Mouse (Mus musculus): ENCODE data around the gene Wdcp. TPM values are rescaled to one million over a fixed set of nuclear protein-coding genes. Genes with fewer than 3 reads are reported as not detected.
"Not testable (repeated sequence)": the region's sequence is repeated elsewhere in the genome, so short reads cannot be mapped to it uniquely, and the experiment has no call there.

Gene Wdcp
- total RNA-seq, 1 experiment from 2014 or later, result 11.4 TPM

DNA sequence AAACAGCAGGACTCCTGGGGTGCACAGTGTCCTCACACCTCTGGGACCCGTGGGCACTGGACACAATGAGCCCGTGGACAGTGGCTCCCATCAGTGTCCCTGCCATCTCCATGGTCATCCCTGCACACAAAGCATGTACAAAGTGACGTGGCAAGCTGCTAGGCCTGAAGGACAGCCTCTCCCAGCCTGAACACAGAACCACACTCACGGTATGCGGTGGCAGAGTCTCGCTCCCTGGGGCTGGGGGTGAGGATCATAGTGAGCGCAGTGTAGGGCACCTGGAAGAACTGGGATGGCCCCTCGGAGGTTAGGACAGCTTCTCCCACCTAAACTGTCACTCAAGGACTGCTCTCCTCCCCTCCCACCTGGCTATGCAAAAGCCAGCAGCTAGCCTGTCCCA lies 25.8 kb downstream of the Wdcp start:
- no peak for DNase-seq

DNA sequence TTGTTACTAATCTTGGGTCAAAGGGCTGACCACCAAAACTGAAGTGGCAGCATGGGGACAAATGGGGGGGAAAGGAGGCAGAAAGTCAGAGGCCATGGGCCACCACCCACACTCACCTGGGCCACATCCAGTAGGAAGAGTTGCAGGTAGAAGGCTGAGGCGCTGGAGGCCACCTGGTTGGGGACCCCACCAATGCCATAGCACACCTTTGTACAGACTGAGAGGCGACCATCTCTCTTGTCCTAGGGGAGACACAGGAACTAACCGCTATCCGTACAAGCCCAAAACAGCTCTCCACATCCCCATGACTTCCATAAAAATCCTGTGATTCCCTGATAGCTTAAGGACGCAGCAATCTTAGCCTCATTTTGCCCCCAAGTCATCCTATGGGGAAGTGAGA lies 28.2 kb downstream of the Wdcp start:
- DNase-seq, result no peak

GRCm38 (mm10) chr12:4872273-4872672 lies 29.2 kb downstream of the Wdcp start:
- no peak for DNase-seq

DNA sequence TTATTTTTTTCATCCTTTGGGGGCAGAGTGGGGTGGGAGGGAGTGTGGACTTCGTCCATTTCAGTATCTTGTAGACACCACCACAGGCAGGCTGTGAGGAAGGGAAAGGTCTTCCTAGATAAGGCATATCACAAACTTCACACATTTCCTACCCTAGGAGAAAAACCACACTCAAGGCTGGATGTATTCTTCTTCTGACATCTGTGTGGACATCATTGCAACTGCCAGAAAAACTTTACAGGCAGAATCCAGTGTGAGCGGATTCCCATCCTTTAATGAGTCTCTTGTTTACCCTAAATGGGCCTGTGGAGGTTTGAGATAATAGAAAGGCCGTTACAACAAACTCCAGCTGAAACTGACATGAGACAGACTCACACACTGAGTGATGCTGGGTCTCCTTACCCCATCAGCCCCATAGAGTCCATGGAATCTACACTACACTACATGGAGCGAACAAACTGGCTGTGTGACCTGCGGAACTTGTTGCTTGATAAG lies 29.9 kb downstream of the Wdcp start:
- DNase-seq, result no peak

- no peak for DNase-seq
Observed at GRCm38 (mm10) chr12:4873531-4873930, 30.4 kb downstream of the Wdcp start.

- DNase-seq, result peak; percentile 80
Observed at GRCm38 (mm10) chr12:4874161-4874927, 31.2 kb downstream of the Wdcp start, which contains the start of gene Mfsd2b. Mfsd2b (minus strand) TSS chr12:4874359.

- DNase-seq, result no peak
Observed at GRCm38 (mm10) chr12:4875623-4876022, 32.5 kb downstream of the Wdcp start.

- DNase-seq, result no peak
Observed at GRCm38 (mm10) chr12:4878296-4878783, 35.2 kb downstream of the Wdcp start.

DNA sequence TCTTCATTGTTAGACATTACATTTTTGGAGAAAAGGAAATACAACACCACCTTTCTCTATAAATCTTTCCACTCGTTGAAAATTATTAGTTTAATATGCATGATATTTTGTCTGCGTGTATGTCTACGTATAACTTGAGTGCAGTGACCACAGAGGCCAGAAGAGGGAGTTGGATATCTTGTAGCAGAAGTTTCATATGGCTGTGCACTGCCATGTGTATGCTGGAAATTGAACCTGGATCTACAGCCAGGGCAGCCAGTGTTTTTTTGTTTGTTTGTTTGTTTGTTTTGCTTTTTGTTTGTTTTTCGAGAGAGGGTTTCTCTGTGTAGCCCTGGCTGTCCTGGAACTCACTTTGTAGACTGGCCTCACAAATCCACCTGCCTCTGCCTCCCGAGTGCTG lies 35.9 kb downstream of the Wdcp start:
- no peak for DNase-seq

DNA sequence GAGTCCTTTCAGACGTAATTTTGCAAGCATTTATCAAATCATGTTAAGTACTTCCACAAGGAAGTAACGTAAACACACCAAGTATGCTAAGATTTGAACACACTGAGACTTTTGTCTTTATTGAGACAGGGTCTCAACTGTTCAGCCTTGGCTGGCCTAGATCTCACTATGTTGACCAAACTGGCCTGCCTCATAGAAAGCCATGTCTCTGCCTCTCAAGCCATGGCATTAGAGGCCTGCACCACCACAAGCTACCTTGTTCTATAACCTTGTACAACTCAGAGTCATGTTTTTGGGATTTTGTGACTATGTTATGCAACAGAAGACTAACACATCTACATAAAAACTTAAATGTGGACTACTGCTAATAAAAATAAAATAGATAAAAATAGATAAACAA lies 39.0 kb downstream of the Wdcp start:
- no peak for DNase-seq

GRCm38 (mm10) chr12:4885062-4885461 lies 42.0 kb downstream of the Wdcp start:
- DNase-seq, result no peak

- not testable (repeated sequence) for DNase-seq
Observed at GRCm38 (mm10) chr12:4886581-4886980, 43.5 kb downstream of the Wdcp start.

DNA sequence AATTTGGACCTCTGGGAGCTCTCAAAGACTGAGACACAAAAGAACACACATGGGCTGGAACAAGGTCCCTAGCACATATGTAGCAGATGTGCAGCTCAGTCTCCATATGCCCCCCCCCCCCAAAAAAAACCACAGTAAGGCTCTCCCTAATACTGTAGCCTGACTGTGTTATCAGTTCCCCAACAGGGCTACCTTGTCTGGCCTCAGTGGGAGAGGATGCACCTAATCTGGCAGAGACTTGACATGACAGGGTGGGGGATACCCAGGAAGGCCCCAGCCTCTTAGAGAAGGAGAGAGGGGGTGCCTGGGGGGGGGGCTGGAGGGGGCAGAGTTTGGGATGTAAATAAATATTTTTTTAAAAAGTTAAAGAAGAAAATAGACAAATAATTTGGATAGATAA lies 45.6 kb downstream of the Wdcp start:
- DNase-seq, result no peak

- no peak for DNase-seq
Observed at GRCm38 (mm10) chr12:4889251-4889650, 46.1 kb downstream of the Wdcp start.

- DNase-seq, result no peak
Observed at GRCm38 (mm10) chr12:4889891-4890290, 46.8 kb downstream of the Wdcp start.

DNA sequence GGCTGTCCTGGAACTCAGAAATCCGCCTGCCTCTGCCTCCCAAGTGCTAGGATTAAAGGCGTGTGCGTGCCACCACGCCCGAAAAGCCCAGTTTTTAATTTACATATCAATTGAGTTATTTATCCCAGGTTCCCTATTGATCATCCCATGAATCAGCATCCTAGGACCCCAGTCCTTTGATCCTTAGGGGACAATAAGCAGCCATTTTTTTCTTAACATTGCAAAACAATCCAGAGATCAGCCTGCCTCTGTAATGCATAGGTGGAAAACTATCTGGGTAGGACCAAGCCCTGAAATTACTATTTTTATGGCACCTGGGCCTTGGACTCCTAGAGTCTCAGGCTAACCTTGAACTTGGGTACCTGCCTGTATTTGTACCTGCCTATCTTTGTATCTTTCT lies 54.9 kb downstream of the Wdcp start:
- DNase-seq, result no peak

DNA sequence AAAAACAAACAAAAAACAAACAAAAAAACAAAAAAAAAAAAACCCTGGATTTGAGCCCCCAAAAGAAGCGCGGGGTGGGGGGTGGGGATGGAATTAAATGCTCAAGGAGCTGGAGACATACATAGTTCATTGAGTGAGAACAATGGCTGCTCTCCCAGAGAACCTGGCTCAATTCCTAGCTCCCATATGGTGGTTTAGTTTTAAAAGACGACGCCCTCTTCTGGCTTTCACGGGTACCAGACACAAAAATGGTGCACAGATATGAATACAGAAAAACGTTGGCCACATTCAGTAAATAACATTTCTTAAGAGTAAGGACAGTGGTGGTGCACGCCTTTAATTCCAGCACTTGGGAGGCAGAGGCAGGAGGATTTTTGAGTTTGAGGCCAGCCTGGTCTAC lies 62.8 kb downstream of the Wdcp start:
- no peak for DNase-seq

DNA sequence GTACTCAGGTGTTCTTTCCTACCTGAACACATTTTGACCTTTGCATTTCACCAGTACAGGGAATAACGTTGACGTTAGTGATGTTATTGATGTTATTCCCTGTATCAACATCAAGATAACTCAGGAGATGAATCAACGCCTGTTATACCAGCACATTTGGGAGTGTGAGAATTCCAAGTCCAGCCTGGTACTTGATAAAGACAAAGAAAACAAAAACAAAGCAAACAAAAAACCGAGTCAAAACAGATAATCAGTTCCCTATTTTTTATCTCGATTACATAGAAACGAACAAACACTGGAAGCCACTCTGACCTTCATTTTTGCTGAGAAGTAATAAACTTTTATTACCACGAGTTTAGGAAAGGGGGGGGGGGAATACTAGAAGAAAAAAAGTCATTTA lies 63.4 kb downstream of the Wdcp start:
- DNase-seq, result no peak

DNA sequence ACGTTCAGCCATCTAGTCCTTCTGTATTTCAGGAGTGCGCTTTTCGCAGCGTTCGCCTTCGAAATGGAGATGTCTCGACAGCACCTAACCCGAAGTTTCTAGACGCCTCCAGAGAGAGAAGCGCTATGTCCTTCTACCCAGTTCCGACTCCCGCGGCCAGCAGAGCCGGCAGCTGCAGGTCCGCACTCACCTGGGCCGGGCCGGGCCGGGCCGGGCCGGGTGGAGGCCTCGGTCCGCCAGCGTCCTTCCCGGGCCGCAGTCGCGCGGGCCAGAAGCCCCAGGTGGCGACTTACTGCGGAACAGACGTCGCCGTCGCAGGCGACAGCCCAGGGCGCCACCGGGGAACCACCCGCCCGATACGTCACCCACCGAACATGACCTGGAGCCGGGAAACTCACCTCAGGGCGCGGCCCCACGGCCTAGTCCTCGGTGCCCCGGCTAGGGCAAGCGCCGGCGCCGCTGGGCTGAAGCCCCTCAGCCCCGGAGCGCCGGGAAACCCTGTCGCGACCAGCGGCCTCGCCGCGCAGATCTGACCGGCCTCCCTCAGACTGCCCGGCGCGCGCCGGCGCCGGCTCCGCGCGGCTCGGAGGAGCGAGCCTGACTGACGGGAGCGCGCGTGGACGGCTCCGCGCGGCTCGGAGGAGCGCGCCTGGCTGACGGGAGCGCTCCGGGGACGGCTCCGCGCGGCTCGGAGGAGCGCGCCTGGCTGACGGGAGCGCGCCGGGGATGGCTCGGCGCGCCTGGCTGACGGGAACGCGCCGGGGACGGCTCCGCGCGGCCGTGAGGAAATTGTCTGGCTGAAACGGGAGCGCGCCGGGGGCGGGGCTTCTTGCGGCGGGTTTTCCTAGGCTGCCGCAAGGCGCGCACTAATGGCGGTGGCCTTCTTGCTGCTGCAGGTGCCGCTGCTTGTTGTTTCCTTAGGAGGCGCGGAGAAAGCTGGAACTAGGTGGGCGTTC lies 64.1 kb downstream of the Wdcp start, which contains the start of gene Ubxn2a:
TSS of gene Ubxn2a (minus strand) at position 755 of the 956 bp plus-strand sequence.
- DNase-seq, result peak; percentile 98

DNA sequence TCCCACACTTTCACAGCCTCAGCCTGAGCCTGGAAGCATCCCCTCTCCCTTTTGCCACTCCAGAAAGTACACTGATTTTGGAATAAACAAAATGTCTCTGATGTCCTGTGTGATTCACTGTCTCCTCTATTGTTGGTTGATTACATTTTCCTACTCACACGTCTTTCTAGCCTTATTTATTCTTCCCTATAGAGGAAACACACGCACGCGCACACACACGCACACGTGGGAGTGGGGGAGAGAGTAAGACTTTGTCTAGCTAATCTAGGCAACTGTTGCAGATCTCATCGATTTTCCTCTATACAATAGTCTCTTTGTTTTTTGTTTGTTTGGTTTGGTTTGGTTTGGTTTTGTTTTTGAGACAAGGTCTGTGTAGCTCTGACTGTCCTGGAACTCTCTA lies 65.3 kb downstream of the Wdcp start:
- DNase-seq, result no peak

All from adrenal gland, postnatal 25 days (tissue).